Mouse (Mus musculus) cerebellum, adult 8-10 months (tissue): ENCODE measurements around the gene Rabif.
"Not testable (repeated sequence)": the region's sequence is repeated elsewhere in the genome, so short reads cannot be mapped to it uniquely, and the experiment has no call there.

Source experiments
- DNase-seq: peaks from one replicate; pipeline ENCODE4 v3.0.0; 2022

Gene Rabif

GRCm38 (mm10) chr1:134513312-134513860 lies 18.9 kb downstream of the Rabif start:
- DNase-seq, result peak; percentile 12

- no peak for DNase-seq
Observed at GRCm38 (mm10) chr1:134513876-134514590, 19.6 kb downstream of the Rabif start.

GRCm38 (mm10) chr1:134515891-134516290 lies 21.4 kb downstream of the Rabif start:
- no peak for DNase-seq

GRCm38 (mm10) chr1:134516491-134517198 lies 22.2 kb downstream of the Rabif start:
- DNase-seq, result no peak

GRCm38 (mm10) chr1:134517841-134518240 lies 23.4 kb downstream of the Rabif start:
- DNase-seq, result not testable (repeated sequence)

- DNase-seq, result peak; percentile 76
Observed at GRCm38 (mm10) chr1:134518677-134519076, 24.2 kb downstream of the Rabif start.

GRCm38 (mm10) chr1:134519201-134519600 lies 24.8 kb downstream of the Rabif start:
- DNase-seq, result not testable (repeated sequence)

GRCm38 (mm10) chr1:134520001-134520721 lies 25.7 kb downstream of the Rabif start:
- DNase-seq, result no peak

- DNase-seq, result no peak
Observed at GRCm38 (mm10) chr1:134521163-134521562, 26.7 kb downstream of the Rabif start.

GRCm38 (mm10) chr1:134522325-134522724 lies 27.9 kb downstream of the Rabif start:
- DNase-seq, result no peak

GRCm38 (mm10) chr1:134524424-134524823 lies 30.0 kb downstream of the Rabif start:
- no peak for DNase-seq

- DNase-seq, result no peak
Observed at GRCm38 (mm10) chr1:134525015-134525414, 30.6 kb downstream of the Rabif start.

- no peak for DNase-seq
Observed at GRCm38 (mm10) chr1:134526752-134527151, 32.3 kb downstream of the Rabif start.

GRCm38 (mm10) chr1:134530618-134531017 lies 36.2 kb downstream of the Rabif start:
- no peak for DNase-seq

- DNase-seq, result not testable (repeated sequence)
Observed at GRCm38 (mm10) chr1:134533710-134534109, 39.3 kb downstream of the Rabif start.

GRCm38 (mm10) chr1:134535054-134535453 lies 40.6 kb downstream of the Rabif start:
- DNase-seq, result no peak

GRCm38 (mm10) chr1:134535513-134535912 lies 41.1 kb downstream of the Rabif start:
- DNase-seq, result no peak

- no peak for DNase-seq
Observed at GRCm38 (mm10) chr1:134540610-134541009, 46.2 kb downstream of the Rabif start.

GRCm38 (mm10) chr1:134548231-134548630 lies 53.8 kb downstream of the Rabif start:
- no peak for DNase-seq

GRCm38 (mm10) chr1:134549632-134550132 lies 55.2 kb downstream of the Rabif start, which contains the start of gene Mgat4e:
TSS of gene Mgat4e (minus strand) at chr1:134549682.
- no peak for DNase-seq

GRCm38 (mm10) chr1:134551869-134552268 lies 57.4 kb downstream of the Rabif start:
- no peak for DNase-seq

GRCm38 (mm10) chr1:134552396-134552795 lies 57.9 kb downstream of the Rabif start:
- DNase-seq, result no peak
